Mouse (Mus musculus) mature B cell (primary cell): ENCODE results near the gene Gpr137c.

Experiments
- in situ Hi-C: fragments of 300-500 bp; cut with MboI; formaldehyde crosslinking; loops from 2 replicates; pipeline ENCODE4 v1.14.3; 2019

Gene Gpr137c

DNA sequence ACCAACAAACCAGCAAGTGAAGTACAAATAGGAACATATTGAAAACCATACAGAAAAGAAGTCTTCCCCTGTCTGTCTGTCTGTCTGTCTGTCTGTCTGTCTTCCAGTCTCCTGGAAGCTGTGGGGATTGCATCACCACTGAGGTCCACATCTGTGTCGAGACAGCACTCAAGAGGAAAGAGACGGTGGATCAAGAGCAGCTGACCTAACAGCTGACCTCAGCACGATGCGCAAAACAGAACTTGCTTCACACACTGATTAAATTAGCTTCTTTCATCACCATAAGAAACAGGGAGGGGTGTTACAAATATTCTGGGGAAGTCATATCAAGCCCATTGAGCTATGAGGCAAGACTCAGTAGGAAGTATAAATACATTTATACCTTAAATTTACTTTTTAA lies 72.1 kb downstream of the Gpr137c start:
- in situ Hi-C loops: no loop called here

DNA sequence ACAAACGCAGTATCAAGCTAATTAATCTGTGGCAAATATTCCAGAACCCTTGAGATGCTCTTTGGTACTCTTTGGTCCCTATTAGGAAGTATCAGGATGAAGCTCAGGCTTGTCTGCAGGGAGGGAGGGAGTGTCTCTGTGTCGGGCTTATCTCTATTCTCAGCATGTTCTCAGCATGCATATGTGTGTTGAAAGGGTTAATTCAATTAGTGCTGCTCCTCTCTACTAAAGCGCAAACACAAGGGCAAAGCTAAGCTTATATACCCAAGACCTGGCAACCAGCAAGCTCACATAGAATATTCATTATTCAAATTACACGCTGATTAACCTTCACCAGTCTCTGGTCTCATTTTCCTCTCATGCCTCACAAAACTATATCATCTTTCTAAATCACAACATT lies 84.4 kb downstream of the Gpr137c start:
- in situ Hi-C loops: no loop called here

DNA sequence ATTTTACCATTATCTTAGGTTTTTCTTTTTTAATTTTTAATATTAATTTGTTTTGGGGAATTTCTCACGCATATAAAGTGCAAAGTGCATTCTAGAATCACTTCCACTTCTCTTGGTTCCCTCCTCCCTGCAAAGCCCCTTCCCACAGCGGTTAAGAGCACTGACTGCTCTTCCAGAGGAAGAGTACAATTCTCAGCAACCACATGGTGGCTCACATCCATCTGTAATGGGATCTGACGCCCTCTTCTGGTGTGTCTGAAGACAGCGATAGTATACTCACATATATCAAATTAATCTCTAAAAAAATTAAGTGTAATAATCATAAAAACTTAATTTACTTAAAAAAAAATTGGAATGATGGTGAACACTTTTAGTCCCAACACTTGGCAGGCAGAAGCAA lies 84.9 kb downstream of the Gpr137c start:
- in situ Hi-C loops: no loop called here

DNA sequence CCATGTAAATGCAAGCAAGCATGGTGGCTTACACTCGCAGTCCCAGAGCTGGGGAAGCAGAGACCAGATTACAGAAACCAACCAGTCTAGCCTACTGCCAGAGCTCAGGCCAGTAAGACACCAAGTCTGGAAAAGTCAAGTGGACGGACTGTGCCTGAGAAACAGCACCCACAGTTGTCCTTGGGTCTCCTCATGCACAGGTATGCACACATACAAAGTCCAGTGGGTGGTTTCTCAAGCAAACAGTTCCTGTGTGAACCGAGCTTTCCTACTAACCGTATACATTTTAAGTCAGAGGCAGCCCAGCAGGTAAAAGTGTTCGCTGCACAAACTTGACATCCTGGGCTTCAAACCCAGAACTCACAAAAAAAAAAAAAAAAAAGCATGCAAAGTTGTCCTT lies 86.3 kb downstream of the Gpr137c start:
- in situ Hi-C loops: no loop called here

DNA sequence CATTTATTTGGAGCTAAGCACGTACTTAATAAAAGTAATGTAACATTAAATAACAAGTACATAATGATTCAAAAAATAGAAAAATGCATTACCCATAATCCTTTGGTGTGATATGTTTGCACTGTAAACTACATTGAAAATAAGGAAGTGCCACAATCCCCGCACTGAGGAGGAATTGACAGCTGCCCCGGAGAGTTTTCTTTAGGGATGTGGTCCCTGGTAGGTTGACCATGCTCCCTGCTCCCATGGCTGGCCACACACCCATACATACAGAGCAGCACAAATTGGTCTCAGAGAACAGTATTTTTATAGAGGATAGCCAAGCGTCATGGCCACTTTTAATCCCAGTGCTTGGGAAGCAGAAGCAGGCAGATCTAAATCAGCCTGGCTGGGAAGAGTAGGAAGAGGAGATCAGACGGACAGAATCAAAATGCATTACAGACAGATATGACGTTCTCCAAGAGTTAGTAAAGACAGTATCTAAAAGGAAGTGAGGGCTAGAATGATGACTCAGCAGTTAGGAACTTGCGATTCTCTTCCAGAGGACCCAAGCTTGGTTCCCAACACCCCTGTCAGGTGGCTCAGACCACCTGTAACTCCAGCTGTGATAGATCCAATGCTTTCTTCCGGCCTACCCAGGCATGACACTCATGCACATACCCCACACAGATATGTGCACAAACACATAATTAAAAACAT lies 88.3 kb downstream of the Gpr137c start:
- in situ Hi-C loops: no loop called here

DNA sequence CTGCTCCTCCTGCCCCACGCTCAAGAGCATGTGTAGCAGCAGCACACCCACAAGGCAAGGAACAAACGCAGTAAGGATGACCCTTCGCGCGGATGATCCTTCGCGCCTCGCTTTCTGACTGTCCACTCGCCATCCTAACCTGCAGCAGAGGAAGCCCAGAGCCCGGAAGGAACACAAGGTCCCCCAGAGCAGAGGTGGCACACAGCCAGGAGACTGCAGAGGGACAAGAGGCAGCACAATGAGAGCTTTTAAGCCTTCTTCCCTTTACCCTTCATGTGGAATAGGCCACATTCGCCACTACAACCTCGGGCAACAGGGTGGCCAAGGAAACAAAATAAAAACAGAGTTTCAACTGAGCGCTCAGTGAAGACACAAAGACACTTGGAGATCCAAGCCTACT lies 90.1 kb downstream of the Gpr137c start:
- in situ Hi-C loops: no loop called here

DNA sequence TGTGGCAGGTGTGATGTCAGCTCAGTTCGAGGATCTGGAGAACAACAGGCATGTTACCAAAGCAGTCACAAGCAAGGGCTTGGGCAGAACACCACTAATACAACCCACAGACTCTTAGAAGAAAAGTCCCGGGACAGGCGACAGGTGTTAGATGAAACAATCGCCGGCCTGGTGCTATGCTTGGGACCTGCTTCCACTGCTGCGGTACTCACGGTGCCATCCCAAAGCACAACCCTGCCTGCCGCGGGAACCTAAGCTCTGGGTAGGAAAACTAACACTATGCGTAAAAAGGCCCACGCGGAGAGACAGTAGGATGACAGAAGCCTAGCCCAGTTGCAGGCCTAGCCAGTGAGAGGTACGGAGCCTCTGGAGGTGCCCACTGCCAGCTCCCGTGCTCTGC lies 90.6 kb downstream of the Gpr137c start:
- in situ Hi-C loops: no loop called here

DNA sequence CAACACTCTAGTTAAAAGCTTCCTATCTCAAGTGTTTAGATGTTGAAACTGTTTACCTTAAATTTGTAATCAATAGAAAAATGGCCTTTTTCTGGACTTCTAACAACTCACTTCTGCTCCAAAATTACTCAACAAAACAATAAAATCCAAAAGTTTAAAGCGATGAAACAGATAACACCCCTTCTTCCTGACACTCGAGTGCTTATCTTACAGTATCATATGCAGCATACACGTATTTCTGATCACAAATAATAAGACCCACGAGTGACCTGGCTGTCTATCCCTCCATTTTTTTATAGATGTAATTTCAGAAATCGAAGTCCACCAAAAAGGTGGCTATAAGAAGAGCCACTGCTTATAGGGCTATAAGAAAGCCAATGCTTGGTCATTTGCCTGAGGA lies 97.4 kb downstream of the Gpr137c start:
- in situ Hi-C loops: no loop called here

DNA sequence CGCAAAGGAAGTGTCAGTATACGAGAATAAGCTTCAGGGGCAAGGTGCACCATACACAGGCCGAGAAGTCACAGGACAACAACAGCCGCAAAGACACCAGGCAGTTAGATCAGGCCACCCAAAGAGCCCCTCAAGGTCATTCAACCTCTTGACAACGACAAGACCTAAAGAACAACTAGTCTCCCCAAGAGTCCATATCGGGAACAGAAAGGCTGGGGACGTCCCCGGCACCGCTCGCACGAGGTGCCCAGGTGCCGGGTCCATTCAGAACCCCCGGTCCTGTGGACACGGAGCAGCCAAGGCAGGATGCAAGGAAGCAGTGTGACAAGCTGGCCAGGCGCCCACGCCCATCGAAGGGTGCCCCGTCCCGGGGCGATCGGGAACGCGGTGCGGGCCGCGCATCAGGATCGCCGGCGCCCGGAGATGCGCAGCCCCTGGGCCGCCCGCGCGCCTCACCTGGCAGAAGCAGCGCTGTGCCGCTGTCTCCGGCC lies 98.4 kb downstream of the Gpr137c start:
- in situ Hi-C loops: no loop called here

DNA sequence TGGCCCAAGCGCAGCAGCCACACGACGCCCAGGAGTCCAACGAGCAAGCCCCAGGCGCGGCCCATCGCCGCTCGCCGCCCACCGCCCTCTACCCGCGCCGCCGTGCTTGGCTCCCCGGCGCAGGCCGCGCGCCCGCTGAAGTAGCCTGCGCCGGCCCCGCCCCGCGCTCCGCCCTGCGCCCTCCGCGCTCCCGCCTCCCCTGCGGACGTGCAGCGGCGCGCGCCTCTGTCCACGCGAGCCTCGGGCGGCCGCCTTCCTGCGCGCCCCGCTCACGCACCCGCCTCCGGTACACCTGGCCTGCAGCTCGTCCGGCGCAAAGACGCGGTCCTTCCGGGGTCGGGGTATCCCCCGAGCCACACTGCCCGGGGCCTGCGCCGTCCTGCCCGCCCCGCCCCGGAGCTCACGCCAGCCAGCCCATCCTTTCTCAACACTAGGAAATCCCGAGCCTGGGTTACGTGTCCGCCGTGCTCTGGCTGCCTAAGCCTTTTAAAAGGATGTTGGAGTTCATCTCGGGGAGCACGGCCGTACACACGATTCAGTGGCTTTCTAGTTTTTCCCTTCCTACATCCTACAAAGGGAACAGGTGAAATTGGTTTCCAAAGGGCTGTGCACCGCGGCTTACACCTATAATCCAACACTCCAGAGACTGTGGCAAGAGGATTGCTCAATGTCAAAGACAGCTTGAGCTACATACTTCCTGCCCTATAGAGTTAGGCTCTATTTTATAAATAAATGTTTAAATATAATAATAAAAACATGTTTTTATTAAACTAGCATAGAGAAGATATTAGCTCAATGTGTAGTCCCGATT lies 99.1 kb downstream of the Gpr137c start, which contains the start of gene Ero1l:
Gene Ero1l (minus strand): TSS at position 346 of the 811 bp plus-strand sequence.
- in situ Hi-C loops: no loop called here

DNA sequence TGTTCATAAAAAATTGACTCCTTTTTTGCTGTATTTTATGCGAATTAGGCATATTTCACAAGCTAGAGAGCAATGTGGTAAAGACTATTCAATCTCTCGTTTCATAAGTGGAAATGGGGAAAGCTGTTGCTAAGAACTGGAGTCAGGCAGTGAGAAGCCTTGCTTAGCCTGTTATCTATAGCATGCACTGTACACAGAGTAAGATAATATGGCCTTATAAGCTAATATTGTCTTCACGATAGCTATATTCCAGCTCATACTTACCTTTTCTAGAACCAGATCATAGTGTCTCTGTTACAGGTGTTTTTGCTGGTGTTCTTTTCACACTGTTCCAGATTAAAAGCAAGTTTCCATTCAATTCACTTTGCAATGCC lies 99.7 kb downstream of the Gpr137c start:
- in situ Hi-C loops: no loop called here

DNA sequence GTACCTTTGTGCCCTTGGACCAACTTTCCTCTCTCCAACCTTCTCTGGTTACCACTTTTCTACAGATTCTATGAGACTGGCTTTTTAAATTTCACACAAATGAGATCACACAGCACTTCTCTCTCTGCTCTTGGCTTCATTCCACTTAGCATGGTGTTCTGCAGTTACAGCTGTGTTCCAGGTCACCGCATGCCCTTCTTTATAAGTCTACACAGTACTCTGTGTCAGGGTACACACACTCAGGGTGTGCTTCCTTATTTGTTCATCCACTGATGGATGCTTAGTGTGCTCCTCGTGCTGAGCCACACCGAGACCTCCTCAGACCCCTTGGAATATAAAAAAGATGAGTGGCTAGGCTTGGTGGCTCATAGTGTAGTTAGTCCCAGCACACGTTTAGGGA lies 100.6 kb downstream of the Gpr137c start:
- in situ Hi-C loops: no loop called here

DNA sequence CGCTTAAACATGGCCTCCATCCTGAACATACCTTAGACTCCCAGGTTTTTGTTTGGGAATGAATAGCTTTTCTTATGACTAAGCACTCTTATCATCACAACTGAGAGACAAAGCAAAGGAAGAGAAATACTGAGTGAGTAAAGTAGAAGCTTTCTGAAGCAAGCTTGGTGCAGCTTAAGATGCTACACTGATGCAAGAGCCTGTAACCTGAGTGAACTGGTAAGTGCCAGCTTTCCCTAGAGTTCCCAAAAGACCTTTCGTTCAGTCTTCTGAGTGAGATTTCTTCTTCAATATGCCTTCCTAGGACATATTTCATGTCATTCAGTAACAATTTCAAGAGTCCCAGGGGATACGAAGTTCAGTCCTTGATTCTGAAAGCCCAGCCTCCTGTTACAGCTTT lies 101.5 kb downstream of the Gpr137c start:
- in situ Hi-C loops: no loop called here

DNA sequence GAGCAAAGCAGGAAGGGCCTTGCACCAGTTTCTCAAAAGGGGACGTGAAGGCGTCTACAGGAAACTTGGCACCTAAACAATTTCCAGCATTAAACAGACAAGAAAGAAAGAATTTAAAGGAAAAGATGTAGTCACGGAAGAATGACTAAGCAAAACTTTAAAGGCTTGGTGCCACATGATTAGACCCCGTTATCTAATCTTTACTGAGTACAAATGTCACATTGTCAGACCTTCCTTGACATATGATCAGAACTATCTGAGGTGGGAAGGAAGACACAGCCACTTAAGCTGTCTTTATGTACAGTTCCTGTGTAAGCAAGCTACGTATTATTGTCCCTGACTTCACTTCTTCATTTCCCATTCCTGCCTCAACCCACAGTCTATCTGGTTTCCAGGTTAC lies 102.1 kb downstream of the Gpr137c start:
- in situ Hi-C loops: no loop called here

DNA sequence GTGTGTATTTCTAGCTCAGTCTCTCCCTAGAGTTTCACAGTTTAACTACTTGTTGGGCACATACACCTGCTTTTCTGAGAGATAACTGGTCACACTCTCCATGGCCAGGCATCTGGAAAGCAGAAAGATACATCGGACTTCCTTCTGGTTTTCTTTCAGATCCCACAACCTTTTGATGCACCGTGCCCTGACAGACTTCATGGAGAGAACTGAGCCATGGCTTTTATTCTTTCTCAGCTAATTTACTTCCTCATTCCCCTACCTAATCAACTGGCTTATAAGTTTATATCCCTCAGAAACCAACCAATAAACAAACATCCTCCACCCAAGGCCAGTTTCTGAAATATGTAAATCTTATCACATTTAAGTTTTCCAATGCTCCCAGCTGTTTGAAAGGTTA lies 102.9 kb downstream of the Gpr137c start:
- in situ Hi-C loops: no loop called here

DNA sequence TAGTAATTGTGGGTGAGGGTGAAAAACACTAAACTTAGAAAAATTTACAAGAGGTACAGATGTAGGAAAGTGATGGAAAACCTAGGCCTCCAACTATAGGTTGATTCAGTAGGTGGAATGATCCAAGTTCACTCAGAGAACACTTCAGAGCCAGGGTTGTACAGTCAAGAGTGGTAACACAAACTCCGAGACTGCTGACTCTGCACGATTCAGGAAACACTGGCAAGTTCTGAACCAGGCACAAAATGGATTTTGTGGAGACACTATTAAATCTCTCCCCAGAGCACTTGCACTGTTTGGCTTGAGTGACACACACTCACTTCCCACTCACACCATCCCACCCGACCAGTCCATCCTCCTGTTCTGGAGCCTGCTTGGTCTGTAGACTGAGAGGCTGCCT lies 103.8 kb downstream of the Gpr137c start:
- in situ Hi-C loops: no loop called here

DNA sequence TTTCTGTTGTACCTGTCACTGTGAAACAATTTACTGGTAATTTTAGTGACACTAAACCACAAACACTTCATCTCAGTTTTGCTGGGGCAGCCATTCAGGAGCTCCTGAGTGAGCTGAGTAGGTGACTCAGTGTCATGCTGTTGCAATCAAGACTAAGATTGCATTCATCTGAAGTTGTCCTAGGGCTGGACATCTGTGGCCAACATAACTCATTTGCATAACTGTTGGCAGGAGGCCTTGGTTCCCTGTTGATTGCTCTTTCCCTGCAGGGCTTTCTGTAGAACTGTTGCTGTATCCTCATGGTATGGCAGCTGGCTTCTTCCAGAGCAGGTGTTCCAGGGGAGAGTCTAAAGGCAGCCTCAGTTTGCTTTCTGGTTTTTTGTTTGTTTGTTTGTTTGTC lies 106.0 kb downstream of the Gpr137c start:
- in situ Hi-C loops: no loop called here

DNA sequence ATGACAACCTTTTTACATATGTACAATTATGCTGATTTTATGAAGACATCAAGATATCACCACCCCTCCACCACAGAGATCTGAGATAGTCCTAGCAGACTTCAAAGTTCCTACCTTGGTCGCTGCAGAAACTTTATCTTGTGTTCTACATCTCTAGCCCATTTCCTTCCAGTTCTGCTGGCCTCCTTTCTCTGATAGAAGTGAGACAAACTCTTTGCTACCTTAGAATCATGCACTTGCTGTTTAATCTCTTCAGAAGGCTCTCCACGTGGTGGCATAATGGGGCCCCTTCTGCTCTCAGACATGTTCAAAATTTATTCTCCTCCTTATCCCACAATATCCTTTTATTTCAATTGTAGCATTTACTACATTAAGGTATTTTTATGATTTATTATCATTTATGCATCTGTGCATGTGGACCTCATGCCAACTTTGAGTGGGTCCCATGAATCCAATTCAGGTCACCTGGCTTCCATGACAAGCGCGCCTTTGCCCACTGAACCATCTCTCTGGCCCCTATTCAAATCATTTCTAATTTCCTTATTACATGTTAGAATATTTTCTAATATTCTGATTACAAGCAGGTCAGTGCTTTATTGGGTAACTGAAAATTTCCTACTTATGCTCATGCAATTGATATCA lies 108.7 kb downstream of the Gpr137c start:
- in situ Hi-C loops: no loop called here

DNA sequence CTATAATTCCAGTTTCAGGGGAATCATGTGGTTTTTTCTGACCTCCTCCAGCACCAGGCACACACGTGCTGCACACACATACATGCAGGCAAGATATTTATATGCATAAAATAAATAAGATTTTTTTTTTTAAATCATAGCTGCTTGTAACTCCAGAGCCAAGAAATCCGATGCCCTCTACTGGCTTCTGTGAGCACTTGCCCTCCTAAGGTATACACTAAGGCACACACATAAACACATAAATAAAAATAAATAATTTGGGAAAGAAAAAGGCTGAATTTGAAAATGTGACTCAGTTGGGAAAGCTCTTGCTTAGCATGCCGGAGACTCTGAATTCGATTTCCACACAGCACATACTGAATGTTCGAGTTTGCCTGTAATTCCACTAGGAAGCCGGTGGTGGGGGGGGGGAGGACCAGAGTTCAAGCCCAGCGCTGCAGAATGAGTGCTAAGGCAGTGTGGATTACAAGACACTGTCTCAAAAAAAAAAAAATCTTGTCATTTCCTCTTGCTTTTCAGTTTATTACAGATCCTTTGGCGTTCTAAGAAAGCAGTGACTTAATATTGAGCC lies 109.6 kb downstream of the Gpr137c start:
- in situ Hi-C loops: no loop called here

DNA sequence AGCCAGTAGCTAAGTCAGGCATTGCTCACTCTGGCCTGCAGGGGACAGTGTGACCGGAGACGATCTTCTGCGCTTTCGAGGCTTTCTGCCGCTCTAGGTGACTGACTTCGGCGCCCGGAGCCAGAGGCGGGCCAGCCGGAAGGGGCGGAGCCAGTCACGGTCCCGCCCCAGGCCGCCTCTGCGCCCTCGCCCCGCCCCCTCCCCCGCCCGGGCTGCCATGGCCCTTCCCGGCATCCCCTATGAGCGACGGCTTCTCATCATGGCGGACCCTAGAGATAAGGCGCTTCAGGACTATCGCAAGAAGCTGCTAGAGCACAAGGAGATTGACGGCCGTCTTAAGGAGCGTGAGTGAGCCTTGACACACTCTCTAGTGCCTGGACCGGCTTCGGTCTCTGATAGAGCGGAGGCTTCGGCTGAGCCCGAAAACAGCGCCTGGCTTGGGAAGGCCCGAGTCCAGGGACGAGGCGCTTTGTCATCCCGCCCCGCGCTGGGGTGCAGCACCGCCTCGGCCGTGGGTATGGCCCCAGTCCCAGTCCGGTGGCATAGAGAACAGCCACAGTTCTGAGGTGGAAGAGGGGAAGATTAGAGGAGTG lies 110.2 kb downstream of the Gpr137c start, which contains the start of gene Psmc6:
Gene Psmc6 (plus strand): TSS at position 200 of the 593 bp plus-strand sequence.
- in situ Hi-C loops: no loop called here
